Mouse (Mus musculus): Measurements from ENCODE around the gene Erc1. TPM values are rescaled to one million over a fixed set of nuclear protein-coding genes. Genes with fewer than 3 reads are reported as not detected.
A peak's percentile ranks its signal among the peaks of the same experiment; 100 is the strongest.

The Erc1 gene
- polyA plus RNA-seq, 1 experiment from 2014 or later = 23.4 TPM

- ATAC-seq (ENCODE audit: low read depth) (no peak), DNase-seq (ENCODE audit: low spot score) (no peak)
- H3K27ac ChIP-seq (replicated peaks; ENCODE audit: low read depth, low read length) = no peak overlapping the region
- H3K4me1 ChIP-seq (ENCODE audit: control insufficient read depth, insufficient read depth, low read length) = no peaks in the 10 kb centered on the region
- 83% methylated on average over 7 of the region's 7 CpGs for WGBS
- no peak overlapping the region for H3K4me2 ChIP-seq (ENCODE audit: low read depth, low read length)
- H3K9me3 ChIP-seq (ENCODE audit: control insufficient read depth, low read length) = no peaks in the 10 kb centered on the region
- H3K36me3 ChIP-seq (ENCODE audit: control insufficient read depth, insufficient read depth, low read length) = no peaks in the 10 kb centered on the region
- H3K27me3 ChIP-seq (replicated peaks; ENCODE audit: control insufficient read depth, insufficient read depth, low read length) = no peaks in the 10 kb centered on the region
- H3K4me3 ChIP-seq (ENCODE audit: low read depth, low read length) = no peak overlapping the region
- no peak overlapping the region for H3K9ac ChIP-seq (ENCODE audit: low read depth, low read length)
Observed at GRCm38 (mm10) chr6:119558855-119559254, 289.1 kb downstream of the Erc1 start.

DNA sequence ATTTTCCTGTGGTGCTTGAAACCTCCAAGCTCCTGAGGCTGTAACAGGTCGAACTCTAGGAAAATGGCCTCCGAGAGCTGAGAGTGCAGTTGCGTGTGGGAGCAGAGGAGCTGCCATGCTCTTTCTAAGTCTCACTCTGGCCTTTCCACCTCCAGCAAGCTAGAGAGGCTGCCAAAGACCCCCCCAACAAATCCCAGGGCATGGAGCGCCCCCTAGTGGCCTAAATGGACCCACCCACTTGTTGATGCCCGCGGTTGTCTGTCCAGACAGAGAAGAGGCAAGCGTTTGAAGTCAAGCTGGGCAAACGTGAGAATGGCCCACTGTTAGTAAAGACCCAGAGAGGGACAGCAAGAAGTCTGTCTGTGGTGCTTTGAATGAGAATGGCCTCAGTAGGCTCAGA is 293.5 kb downstream of the Erc1 start:
- ATAC-seq (ENCODE audit: low read depth) = no peak
- 70% methylated on average over 8 of the region's 8 CpGs for WGBS
- H3K27me3 ChIP-seq (replicated peaks; ENCODE audit: control insufficient read depth, insufficient read depth, low read length) = no peaks in the 10 kb centered on the region
- no peak overlapping the region for H3K27ac ChIP-seq (replicated peaks; ENCODE audit: low read depth, low read length)
- H3K36me3 ChIP-seq (ENCODE audit: control insufficient read depth, insufficient read depth, low read length) = no peaks in the 10 kb centered on the region
- no peak for DNase-seq (ENCODE audit: low spot score)
- H3K9me3 ChIP-seq (ENCODE audit: control insufficient read depth, low read length) = no peaks in the 10 kb centered on the region
- no peaks in the 10 kb centered on the region for H3K4me1 ChIP-seq (ENCODE audit: control insufficient read depth, insufficient read depth, low read length)
- no peak overlapping the region for H3K9ac ChIP-seq (ENCODE audit: low read depth, low read length)
- no peak overlapping the region for H3K4me2 ChIP-seq (ENCODE audit: low read depth, low read length)
- H3K4me3 ChIP-seq (ENCODE audit: low read depth, low read length) = no peak overlapping the region

DNA sequence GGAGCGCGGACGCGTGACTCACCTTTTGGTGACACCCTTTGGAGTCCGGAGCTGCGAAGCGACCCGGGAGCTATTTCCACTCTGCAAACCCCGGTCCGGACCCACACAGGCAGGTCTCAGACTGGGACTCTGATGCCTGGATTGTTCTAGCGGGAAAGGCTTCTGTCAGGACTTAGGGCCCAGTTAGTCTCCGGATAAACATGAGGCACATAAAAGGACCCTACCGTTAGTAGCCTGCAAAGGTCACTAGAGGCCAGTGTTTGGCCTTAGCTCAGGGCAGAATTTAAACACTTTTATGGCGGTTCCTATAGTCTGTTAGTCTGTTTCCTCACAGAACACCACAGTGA is 303.5 kb downstream of the Erc1 start:
- Histone ChIP-seq H3K4me2 (ENCODE audit: low read depth, low read length) (peak overlapping the region; percentile 90), H3K4me3 (ENCODE audit: low read depth, low read length) (peak overlapping the region; percentile 78), H3K4me1 (ENCODE audit: control insufficient read depth, insufficient read depth, low read length) (0 out of 2 replicates have a peak, but pooled peaks cover 8% of the 10 kb centered on the region), H3K9me3 (ENCODE audit: control insufficient read depth, low read length) (no peaks in the 10 kb centered on the region), H3K27me3 (replicated peaks; ENCODE audit: control insufficient read depth, insufficient read depth, low read length) (peaks cover 11% of the 10 kb centered on the region; the same call in 1 of the 2 replicates), H3K9ac (ENCODE audit: low read depth, low read length) (peak overlapping the region; percentile 77), H3K27ac (replicated peaks; ENCODE audit: low read depth, low read length) (no peak overlapping the region), H3K36me3 (ENCODE audit: control insufficient read depth, insufficient read depth, low read length) (no peaks in the 10 kb centered on the region)
- DNase-seq (ENCODE audit: low spot score) (no peak), ATAC-seq (ENCODE audit: low read depth) (peak; percentile 15; the same call in 1 of the 2 replicates)
- WGBS = 2% methylated on average over 14 of the region's 14 CpGs

GRCm38 (mm10) chr6:119543803-119544517 is 304.0 kb downstream of the Erc1 start, which contains the start of gene Wnt5b:
TSS of gene Wnt5b (minus strand) at chr6:119544347.
- Histone ChIP-seq H3K9ac (ENCODE audit: low read depth, low read length) (peak within 1 kb of the TSS; percentile 77), H3K27me3 (replicated peaks; ENCODE audit: control insufficient read depth, insufficient read depth, low read length) (peaks cover 11% of the 10 kb centered on the region; the same call in 1 of the 2 replicates), H3K4me3 (ENCODE audit: low read depth, low read length) (peak within 1 kb of the TSS; percentile 78), H3K4me1 (ENCODE audit: control insufficient read depth, insufficient read depth, low read length) (0 out of 2 replicates have a peak, but pooled peaks cover 8% of the 10 kb centered on the region), H3K36me3 (ENCODE audit: control insufficient read depth, insufficient read depth, low read length) (no peaks in the 10 kb centered on the region), H3K4me2 (ENCODE audit: low read depth, low read length) (peak within 1 kb of the TSS; percentile 90), H3K27ac (replicated peaks; ENCODE audit: low read depth, low read length) (no peak within 1 kb of the TSS), H3K9me3 (ENCODE audit: control insufficient read depth, low read length) (no peaks in the 10 kb centered on the region)
- ATAC-seq (ENCODE audit: low read depth) = peak; percentile 79
- DNase-seq (ENCODE audit: low spot score) = no peak
- WGBS = 0% methylated on average over 29 of the region's 120 CpGs

- peak overlapping the region; percentile 78 for H3K4me3 ChIP-seq (ENCODE audit: low read depth, low read length)
- no peaks in the 10 kb centered on the region for H3K9me3 ChIP-seq (ENCODE audit: control insufficient read depth, low read length)
- H3K4me2 ChIP-seq (ENCODE audit: low read depth, low read length) = peak overlapping the region; percentile 90
- no peak overlapping the region for H3K27ac ChIP-seq (replicated peaks; ENCODE audit: low read depth, low read length)
- H3K4me1 ChIP-seq (ENCODE audit: control insufficient read depth, insufficient read depth, low read length) = 0 out of 2 replicates have a peak, but pooled peaks cover 8% of the 10 kb centered on the region
- no peak for DNase-seq (ENCODE audit: low spot score)
- H3K27me3 ChIP-seq (replicated peaks; ENCODE audit: control insufficient read depth, insufficient read depth, low read length) = peaks cover 11% of the 10 kb centered on the region; the same call in 1 of the 2 replicates
- no peaks in the 10 kb centered on the region for H3K36me3 ChIP-seq (ENCODE audit: control insufficient read depth, insufficient read depth, low read length)
- peak overlapping the region; percentile 77 for H3K9ac ChIP-seq (ENCODE audit: low read depth, low read length)
- ATAC-seq (ENCODE audit: low read depth) = peak; percentile 19
- WGBS = 0% methylated on average over 6 of the region's 30 CpGs
Observed at GRCm38 (mm10) chr6:119543456-119543802, 304.5 kb downstream of the Erc1 start.

- Histone ChIP-seq H3K4me3 (ENCODE audit: low read depth, low read length) (no peak overlapping the region), H3K9ac (ENCODE audit: low read depth, low read length) (no peak overlapping the region), H3K9me3 (ENCODE audit: control insufficient read depth, low read length) (no peaks in the 10 kb centered on the region), H3K4me1 (ENCODE audit: control insufficient read depth, insufficient read depth, low read length) (no peaks in the 10 kb centered on the region), H3K27me3 (replicated peaks; ENCODE audit: control insufficient read depth, insufficient read depth, low read length) (no peaks in the 10 kb centered on the region), H3K27ac (replicated peaks; ENCODE audit: low read depth, low read length) (no peak overlapping the region), H3K4me2 (ENCODE audit: low read depth, low read length) (no peak overlapping the region), H3K36me3 (ENCODE audit: control insufficient read depth, insufficient read depth, low read length) (no peaks in the 10 kb centered on the region)
- 68% methylated on average over 12 of the region's 12 CpGs for WGBS
- ATAC-seq (ENCODE audit: low read depth) = peak; percentile 30; the same call in 1 of the 2 replicates
- no peak for DNase-seq (ENCODE audit: low spot score)
Observed at GRCm38 (mm10) chr6:119535867-119536266, 312.1 kb downstream of the Erc1 start.

DNA sequence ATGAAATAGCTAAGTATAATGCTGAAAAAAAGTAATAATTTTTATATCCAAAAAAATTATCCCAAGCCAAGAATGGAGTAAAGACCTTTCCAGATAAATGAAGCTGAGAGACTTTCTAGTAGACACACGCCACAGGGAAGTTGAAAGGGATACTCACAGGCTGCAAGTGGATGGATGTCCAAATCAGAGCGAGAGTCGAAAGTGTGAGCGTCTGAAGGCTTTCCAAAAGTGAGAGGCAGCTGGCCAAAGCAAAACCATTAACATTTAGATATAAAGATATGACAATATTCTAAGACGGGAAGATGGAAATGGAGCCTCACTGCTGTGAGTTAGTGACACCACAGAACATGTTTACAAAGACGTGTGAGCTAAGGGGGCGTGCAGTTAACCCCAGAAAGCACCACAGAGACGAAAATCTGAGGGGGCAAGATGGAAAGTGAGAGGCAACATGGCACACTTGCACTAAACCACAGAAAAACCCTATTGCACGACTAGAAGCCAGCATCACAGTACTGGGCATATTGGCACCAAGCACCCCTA is 314.7 kb downstream of the Erc1 start:
- Histone ChIP-seq H3K9me3 (ENCODE audit: control insufficient read depth, low read length) (no peaks in the 10 kb centered on the region), H3K27me3 (replicated peaks; ENCODE audit: control insufficient read depth, insufficient read depth, low read length) (no peaks in the 10 kb centered on the region), H3K4me1 (ENCODE audit: control insufficient read depth, insufficient read depth, low read length) (no peaks in the 10 kb centered on the region), H3K27ac (replicated peaks; ENCODE audit: low read depth, low read length) (no peak overlapping the region), H3K9ac (ENCODE audit: low read depth, low read length) (no peak overlapping the region), H3K36me3 (ENCODE audit: control insufficient read depth, insufficient read depth, low read length) (no peaks in the 10 kb centered on the region), H3K4me3 (ENCODE audit: low read depth, low read length) (no peak overlapping the region), H3K4me2 (ENCODE audit: low read depth, low read length) (no peak overlapping the region)
- DNase-seq (ENCODE audit: low spot score) (no peak), ATAC-seq (ENCODE audit: low read depth) (no peak)
- WGBS = 78% methylated on average over 9 of the region's 9 CpGs

DNA sequence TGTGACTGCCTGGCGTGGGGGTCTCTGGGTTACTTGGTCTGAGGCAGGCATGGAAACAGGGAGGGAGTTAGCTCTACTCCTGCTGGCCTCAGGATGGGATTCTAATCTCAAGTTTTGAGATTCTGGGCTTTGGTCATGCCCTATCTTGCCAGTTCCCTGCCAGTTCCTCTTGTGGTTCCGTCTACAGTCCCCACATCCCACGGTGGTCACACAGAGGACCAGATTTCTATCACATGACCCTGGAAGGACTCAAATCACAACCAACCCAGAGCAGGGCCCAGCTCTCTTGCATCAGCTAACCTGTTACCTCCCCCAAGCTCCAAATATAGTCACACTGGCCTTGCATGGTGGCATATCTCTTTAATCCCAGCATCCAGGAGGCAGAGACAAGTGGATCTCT is 318.3 kb downstream of the Erc1 start:
- Histone ChIP-seq H3K9ac (ENCODE audit: low read depth, low read length) (no peak overlapping the region), H3K27ac (replicated peaks; ENCODE audit: low read depth, low read length) (no peak overlapping the region), H3K9me3 (ENCODE audit: control insufficient read depth, low read length) (no peaks in the 10 kb centered on the region), H3K4me2 (ENCODE audit: low read depth, low read length) (no peak overlapping the region), H3K4me3 (ENCODE audit: low read depth, low read length) (no peak overlapping the region), H3K36me3 (ENCODE audit: control insufficient read depth, insufficient read depth, low read length) (no peaks in the 10 kb centered on the region), H3K4me1 (ENCODE audit: control insufficient read depth, insufficient read depth, low read length) (no peaks in the 10 kb centered on the region), H3K27me3 (replicated peaks; ENCODE audit: control insufficient read depth, insufficient read depth, low read length) (no peaks in the 10 kb centered on the region)
- 91% methylated on average over 3 of the region's 3 CpGs for whole genome bisulfite sequencing
- ATAC-seq (ENCODE audit: low read depth) (no peak), DNase-seq (ENCODE audit: low spot score) (no peak)

DNA sequence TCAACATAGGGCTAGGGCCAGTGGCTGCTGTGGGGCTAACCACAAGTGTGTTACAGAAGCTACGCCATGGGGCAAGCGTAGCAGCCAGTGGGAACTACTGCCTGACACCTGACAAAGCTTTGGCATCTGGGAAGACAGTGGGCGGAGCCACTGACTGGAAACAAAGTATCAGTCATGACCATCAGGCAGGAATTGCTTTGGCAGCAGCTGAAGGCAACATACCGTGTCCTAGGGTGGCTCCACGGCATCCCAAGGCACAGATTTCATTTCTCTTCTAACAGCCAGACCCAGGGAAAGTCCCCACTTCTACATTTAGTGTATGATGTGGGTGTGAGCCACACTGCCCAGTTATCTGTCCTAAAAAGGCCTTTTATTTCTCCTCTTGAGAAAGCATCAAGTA is 321.5 kb downstream of the Erc1 start:
- DNase-seq (ENCODE audit: low spot score) (no peak), ATAC-seq (ENCODE audit: low read depth) (no peak)
- Histone ChIP-seq H3K36me3 (ENCODE audit: control insufficient read depth, insufficient read depth, low read length) (no peaks in the 10 kb centered on the region), H3K4me3 (ENCODE audit: low read depth, low read length) (no peak overlapping the region), H3K9ac (ENCODE audit: low read depth, low read length) (no peak overlapping the region), H3K9me3 (ENCODE audit: control insufficient read depth, low read length) (no peaks in the 10 kb centered on the region), H3K4me1 (ENCODE audit: control insufficient read depth, insufficient read depth, low read length) (peaks cover 10% of the 10 kb centered on the region), H3K4me2 (ENCODE audit: low read depth, low read length) (no peak overlapping the region), H3K27me3 (replicated peaks; ENCODE audit: control insufficient read depth, insufficient read depth, low read length) (no peaks in the 10 kb centered on the region), H3K27ac (replicated peaks; ENCODE audit: low read depth, low read length) (no peak overlapping the region)
- WGBS = 50% methylated on average over 5 of the region's 5 CpGs

Measured in embryonic facial prominence, embryonic 14.5 days (tissue).